Mouse (Mus musculus): Measurements from ENCODE around the gene Sox8. TPM values are rescaled to one million over a fixed set of nuclear protein-coding genes. Genes with fewer than 3 reads are reported as not detected.

Gene Sox8
- polyA plus RNA-seq, 1 experiment from 2014 or later, result 13.1 TPM

DNA sequence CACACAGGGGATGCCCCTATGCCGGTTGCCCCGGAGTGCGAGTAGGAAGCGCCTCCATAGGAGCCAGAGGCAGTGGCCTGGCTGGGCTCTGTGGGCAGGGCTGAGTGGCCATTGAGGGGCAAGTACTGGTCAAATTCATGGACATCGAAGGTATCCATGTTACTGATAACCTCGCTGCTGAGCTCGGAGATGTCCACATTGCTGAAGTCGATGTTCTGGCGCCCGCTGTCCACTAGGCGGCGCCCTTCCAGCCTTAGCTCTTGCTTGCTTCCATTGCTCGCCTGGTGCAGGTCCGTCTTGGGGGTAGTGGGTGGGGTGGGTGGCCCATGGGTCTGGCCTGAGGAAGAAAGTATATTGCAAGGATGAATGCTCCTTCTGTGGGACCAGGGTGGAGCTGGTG, 2.7 kb downstream of the Sox8 start:
- H3K27ac ChIP-seq (replicated peaks), result no peak overlapping the region; the same call in 1 of the 2 replicates
- H3K9ac ChIP-seq, result no peak overlapping the region
- no peaks in the 10 kb centered on the region for H3K9me3 ChIP-seq (replicated peaks)

DNA sequence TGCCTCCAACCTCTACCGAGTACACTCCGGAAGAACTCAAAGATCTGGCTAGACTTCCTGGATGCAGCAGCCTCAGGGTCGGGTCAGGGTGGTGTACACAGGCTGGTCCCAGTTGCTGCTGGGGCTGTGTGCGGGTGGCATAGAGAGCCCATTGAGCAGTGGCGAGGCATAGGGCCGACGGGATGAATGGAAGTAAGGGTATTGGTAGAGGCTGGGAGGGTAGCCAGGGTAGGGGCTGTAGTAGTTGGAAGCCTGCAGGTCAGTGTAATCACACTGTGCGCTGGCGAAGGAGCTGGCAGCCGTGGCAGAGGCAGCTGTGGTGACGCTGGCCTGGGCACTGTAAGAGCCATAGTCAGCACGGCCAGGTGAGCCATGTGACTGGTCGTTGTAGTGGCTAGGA, 3.2 kb downstream of the Sox8 start:
- H3K4me1 ChIP-seq, result peaks cover 42% of the 10 kb centered on the region
- no peak for ATAC-seq (ENCODE audit: insufficient number of reproducible peaks, low FRiP score, low TSS enrichment, low read depth)

More for the DNA sequence above, 2.7 kb downstream of the Sox8 start:
- Histone ChIP-seq H3K36me3 (no peaks in the 10 kb centered on the region), H3K27me3 (peaks cover 33% of the 10 kb centered on the region), H3K4me2 (replicated peaks) (peak overlapping the region; percentile 93), H3K4me1 (peaks cover 42% of the 10 kb centered on the region), H3K4me3 (replicated peaks) (0 out of 2 replicates have a peak overlapping the region, but pooled peaks have one; percentile 54)
- WGBS, result 24% methylated on average over 14 of the region's 14 CpGs
- peak; percentile 25; the same call in 1 of the 2 replicates for ATAC-seq (ENCODE audit: insufficient number of reproducible peaks, low FRiP score, low TSS enrichment, low read depth)

GRCm38 (mm10) chr17:25565860-25566600, 4.5 kb downstream of the Sox8 start:
- no peak overlapping the region for H3K27ac ChIP-seq (replicated peaks)
- no peak overlapping the region for H3K4me2 ChIP-seq (replicated peaks)
- no peak for ATAC-seq (ENCODE audit: insufficient number of reproducible peaks, low FRiP score, low TSS enrichment, low read depth)
- H3K4me1 ChIP-seq, result peaks cover 37% of the 10 kb centered on the region
- no peaks in the 10 kb centered on the region for H3K36me3 ChIP-seq
- WGBS, result 71% methylated on average over 17 of the region's 17 CpGs
- no peak overlapping the region for H3K4me3 ChIP-seq (replicated peaks)
- H3K9me3 ChIP-seq (replicated peaks), result no peaks in the 10 kb centered on the region
- peaks cover 22% of the 10 kb centered on the region; the same call in 1 of the 2 replicates for H3K27me3 ChIP-seq
- H3K9ac ChIP-seq, result no peak overlapping the region

More for the DNA sequence above, 3.2 kb downstream of the Sox8 start:
- Histone ChIP-seq H3K27me3 (peaks cover 30% of the 10 kb centered on the region), H3K27ac (replicated peaks) (no peak overlapping the region; the same call in 1 of the 2 replicates), H3K9ac (no peak overlapping the region), H3K9me3 (replicated peaks) (no peaks in the 10 kb centered on the region), H3K4me2 (replicated peaks) (no peak overlapping the region; the same call in 1 of the 2 replicates), H3K4me3 (replicated peaks) (no peak overlapping the region), H3K36me3 (no peaks in the 10 kb centered on the region)
- 81% methylated on average over 13 of the region's 13 CpGs for WGBS

DNA sequence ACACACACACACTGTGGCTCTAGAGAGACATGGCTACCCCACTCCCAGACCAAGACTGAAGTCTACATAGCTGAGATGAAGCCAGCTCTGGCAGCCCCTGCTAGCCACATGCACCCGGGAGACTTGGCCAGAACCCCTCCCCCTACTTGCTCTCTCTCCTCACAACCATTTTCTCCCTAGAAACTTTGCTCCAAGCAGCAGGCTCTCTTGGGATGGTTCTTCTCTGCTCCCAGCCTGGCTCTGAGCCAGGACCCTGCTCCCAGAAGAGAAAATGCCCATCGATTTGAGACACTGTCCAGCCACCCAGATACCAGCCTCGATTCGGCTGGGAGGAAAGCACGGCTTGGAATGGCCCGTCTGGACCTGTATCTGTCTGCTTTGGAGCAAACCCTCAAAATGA, 5.2 kb downstream of the Sox8 start:
- H3K27me3 ChIP-seq, result peaks cover 20% of the 10 kb centered on the region; the same call in 1 of the 2 replicates
- H3K36me3 ChIP-seq, result no peaks in the 10 kb centered on the region
- H3K4me2 ChIP-seq (replicated peaks), result no peak overlapping the region
- no peak overlapping the region for H3K4me3 ChIP-seq (replicated peaks)
- H3K4me1 ChIP-seq, result peaks cover 29% of the 10 kb centered on the region
- no peak overlapping the region for H3K9ac ChIP-seq
- ATAC-seq (ENCODE audit: insufficient number of reproducible peaks, low FRiP score, low TSS enrichment, low read depth), result no peak
- no peaks in the 10 kb centered on the region for H3K9me3 ChIP-seq (replicated peaks)
- WGBS, result 27% methylated on average over 6 of the region's 6 CpGs
- H3K27ac ChIP-seq (replicated peaks), result no peak overlapping the region

- Histone ChIP-seq H3K36me3 (no peaks in the 10 kb centered on the region), H3K9me3 (replicated peaks) (no peaks in the 10 kb centered on the region), H3K27ac (replicated peaks) (no peak overlapping the region), H3K9ac (no peak overlapping the region), H3K4me1 (peaks cover 22% of the 10 kb centered on the region), H3K4me2 (replicated peaks) (no peak overlapping the region), H3K4me3 (replicated peaks) (no peak overlapping the region), H3K27me3 (peaks cover 13% of the 10 kb centered on the region; the same call in 1 of the 2 replicates)
- 75% methylated on average over 5 of the region's 5 CpGs for WGBS
- ATAC-seq (ENCODE audit: insufficient number of reproducible peaks, low FRiP score, low TSS enrichment, low read depth), result no peak
Observed at GRCm38 (mm10) chr17:25564481-25564880, 6.0 kb downstream of the Sox8 start.

DNA sequence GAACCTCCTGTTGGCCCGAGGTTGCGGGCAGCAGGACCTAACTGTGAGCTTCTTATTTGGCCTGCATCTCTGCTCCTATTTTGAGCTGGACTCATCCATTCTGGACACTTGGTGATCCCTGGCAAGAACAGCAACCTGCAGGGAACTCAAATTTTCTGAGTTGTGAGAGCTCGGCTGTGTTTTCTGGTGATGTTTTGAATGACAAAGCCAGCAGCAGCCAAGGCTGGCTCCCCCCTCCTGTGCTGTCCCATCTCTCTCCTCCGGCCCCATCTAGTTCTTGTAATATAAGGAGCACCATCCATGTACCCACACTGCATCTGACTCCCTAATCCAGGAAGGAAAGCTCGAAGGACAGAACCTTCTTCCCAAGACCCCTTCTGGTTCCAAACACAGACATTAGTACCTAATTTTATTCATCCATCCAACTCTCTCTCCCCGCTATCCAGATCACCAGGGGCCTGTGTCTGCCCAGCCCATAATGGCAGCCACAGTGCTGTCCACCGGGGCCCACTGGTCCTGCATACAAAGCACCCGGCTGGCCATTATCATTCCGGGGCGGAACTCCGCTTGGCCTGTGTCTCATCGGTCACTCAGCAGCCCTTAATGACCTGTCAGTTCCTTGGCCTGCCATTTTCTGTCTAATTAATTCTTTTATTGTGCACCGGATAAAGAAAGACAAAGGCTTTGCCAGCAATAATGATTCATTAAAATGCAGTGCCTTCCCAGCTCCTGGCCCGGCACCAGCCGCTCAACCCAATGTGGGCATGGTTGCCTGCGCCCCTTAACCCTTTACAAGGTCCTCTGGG, 9.1 kb downstream of the Sox8 start:
- Histone ChIP-seq H3K27me3 (no peaks in the 10 kb centered on the region), H3K9ac (no peak overlapping the region), H3K4me1 (peaks cover 16% of the 10 kb centered on the region), H3K27ac (replicated peaks) (no peak overlapping the region), H3K4me3 (replicated peaks) (no peak overlapping the region), H3K4me2 (replicated peaks) (no peak overlapping the region), H3K9me3 (replicated peaks) (no peaks in the 10 kb centered on the region), H3K36me3 (no peaks in the 10 kb centered on the region)
- WGBS, result 78% methylated on average over 16 of the region's 16 CpGs
- no peak for ATAC-seq (ENCODE audit: insufficient number of reproducible peaks, low FRiP score, low TSS enrichment, low read depth)

GRCm38 (mm10) chr17:25560554-25561222, 9.8 kb downstream of the Sox8 start:
- no peaks in the 10 kb centered on the region for H3K36me3 ChIP-seq
- no peak overlapping the region for H3K9ac ChIP-seq
- H3K27ac ChIP-seq (replicated peaks), result no peak overlapping the region
- no peak for ATAC-seq (ENCODE audit: insufficient number of reproducible peaks, low FRiP score, low TSS enrichment, low read depth)
- no peaks in the 10 kb centered on the region for H3K9me3 ChIP-seq (replicated peaks)
- no peak overlapping the region for H3K4me3 ChIP-seq (replicated peaks)
- no peaks in the 10 kb centered on the region for H3K27me3 ChIP-seq
- H3K4me2 ChIP-seq (replicated peaks), result no peak overlapping the region
- WGBS, result 58% methylated on average over 5 of the region's 5 CpGs
- H3K4me1 ChIP-seq, result peaks cover 23% of the 10 kb centered on the region

DNA sequence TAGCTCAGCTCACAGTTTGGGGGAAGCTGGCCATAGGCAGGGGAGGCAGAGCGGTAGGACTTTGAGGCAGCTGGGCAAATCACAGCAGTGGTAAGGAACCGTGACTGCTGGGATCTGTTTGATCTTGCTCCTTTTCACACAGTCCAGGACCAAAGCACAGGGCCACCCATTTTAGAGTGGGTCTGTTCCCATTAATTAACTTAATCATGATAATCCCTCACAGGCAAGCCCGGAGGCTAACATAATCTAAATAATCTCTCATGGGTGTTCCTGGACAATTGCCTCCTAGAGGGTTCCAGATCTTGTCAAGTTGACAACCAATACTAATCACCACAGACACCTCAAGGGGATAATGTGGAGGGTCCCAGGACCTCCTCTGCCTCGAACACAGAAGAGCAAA, 10.9 kb downstream of the Sox8 start:
- no peak overlapping the region for H3K4me2 ChIP-seq (replicated peaks)
- no peaks in the 10 kb centered on the region for H3K9me3 ChIP-seq (replicated peaks)
- no peaks in the 10 kb centered on the region for H3K27me3 ChIP-seq
- 36% methylated on average over 4 of the region's 4 CpGs for WGBS
- no peak for ATAC-seq (ENCODE audit: insufficient number of reproducible peaks, low FRiP score, low TSS enrichment, low read depth)
- peaks cover 27% of the 10 kb centered on the region for H3K4me1 ChIP-seq
- no peak overlapping the region for H3K9ac ChIP-seq
- H3K27ac ChIP-seq (replicated peaks), result no peak overlapping the region
- no peaks in the 10 kb centered on the region for H3K36me3 ChIP-seq
- H3K4me3 ChIP-seq (replicated peaks), result no peak overlapping the region

GRCm38 (mm10) chr17:25556630-25557354, 13.7 kb downstream of the Sox8 start:
- Histone ChIP-seq H3K36me3 (no peaks in the 10 kb centered on the region), H3K27ac (replicated peaks) (peak overlapping the region; percentile 44; the same call in 1 of the 2 replicates), H3K4me1 (peaks cover 27% of the 10 kb centered on the region), H3K4me3 (replicated peaks) (peak overlapping the region; percentile 30), H3K9me3 (replicated peaks) (no peaks in the 10 kb centered on the region), H3K9ac (peak overlapping the region; percentile 4; the same call in 1 of the 2 replicates), H3K4me2 (replicated peaks) (peak overlapping the region; percentile 63), H3K27me3 (no peaks in the 10 kb centered on the region)
- 9% methylated on average over 21 of the region's 21 CpGs for WGBS
- ATAC-seq (ENCODE audit: insufficient number of reproducible peaks, low FRiP score, low TSS enrichment, low read depth), result no peak

- 4% methylated on average over 29 of the region's 29 CpGs for WGBS
- Histone ChIP-seq H3K4me2 (replicated peaks) (peak overlapping the region; percentile 63), H3K4me3 (replicated peaks) (peak overlapping the region; percentile 30), H3K4me1 (peaks cover 27% of the 10 kb centered on the region), H3K9ac (no peak overlapping the region), H3K9me3 (replicated peaks) (no peaks in the 10 kb centered on the region), H3K27ac (replicated peaks) (peak overlapping the region; percentile 44), H3K27me3 (no peaks in the 10 kb centered on the region), H3K36me3 (no peaks in the 10 kb centered on the region)
- peak; percentile 16; the same call in 1 of the 2 replicates for ATAC-seq (ENCODE audit: insufficient number of reproducible peaks, low FRiP score, low TSS enrichment, low read depth)
Observed at GRCm38 (mm10) chr17:25555666-25556629, 14.5 kb downstream of the Sox8 start.
